Mouse (Mus musculus): Measurements from ENCODE around the gene Slc38a4. TPM values are rescaled to one million over a fixed set of nuclear protein-coding genes. Genes with fewer than 3 reads are reported as not detected.

Gene Slc38a4
- polyA plus RNA-seq, 1 experiment from 2014 or later = 88.4 TPM

DNA sequence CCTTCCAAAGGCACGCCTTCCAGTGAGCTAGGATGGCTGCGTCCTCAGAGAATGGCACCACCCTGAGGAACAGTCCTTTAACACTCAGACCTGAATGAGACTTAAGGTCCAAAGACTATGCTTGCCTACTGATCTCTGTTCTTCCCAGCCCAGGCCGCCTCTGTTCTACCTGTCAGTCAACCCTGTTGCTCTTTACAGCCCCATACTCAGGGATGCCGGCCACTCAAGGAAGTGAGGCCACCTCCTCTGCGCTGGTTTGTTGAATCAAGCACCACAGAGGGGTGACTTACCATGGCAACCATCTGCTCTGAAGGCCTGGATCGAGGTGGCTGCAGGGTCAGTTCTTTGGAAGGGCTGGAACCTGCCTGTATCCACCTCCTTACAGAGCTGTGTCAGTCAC is 21.9 kb upstream of the Slc38a4 start:
- H3K27me3 ChIP-seq (ENCODE audit: control insufficient read depth, insufficient read depth, low read length) = no peaks in the 10 kb centered on the region
- H3K36me3 ChIP-seq (ENCODE audit: control insufficient read depth, insufficient read depth, low read length) = no peaks in the 10 kb centered on the region
- ATAC-seq (ENCODE audit: low FRiP score, low TSS enrichment) = no peak
- H3K4me3 ChIP-seq (ENCODE audit: low read length) = no peak overlapping the region
- no peaks in the 10 kb centered on the region for H3K9me3 ChIP-seq (ENCODE audit: control insufficient read depth, low read length)
- H3K27ac ChIP-seq (ENCODE audit: low read depth, low read length) = no peak overlapping the region
- H3K4me1 ChIP-seq (ENCODE audit: control insufficient read depth, insufficient read depth, low read length) = 0 out of 2 replicates have a peak, but pooled peaks cover 4% of the 10 kb centered on the region
- H3K9ac ChIP-seq (ENCODE audit: low read depth, low read length) = no peak overlapping the region
- WGBS = 76% methylated on average over 6 of the region's 6 CpGs
- no peak overlapping the region for H3K4me2 ChIP-seq (replicated peaks; ENCODE audit: low read depth, low read length)

DNA sequence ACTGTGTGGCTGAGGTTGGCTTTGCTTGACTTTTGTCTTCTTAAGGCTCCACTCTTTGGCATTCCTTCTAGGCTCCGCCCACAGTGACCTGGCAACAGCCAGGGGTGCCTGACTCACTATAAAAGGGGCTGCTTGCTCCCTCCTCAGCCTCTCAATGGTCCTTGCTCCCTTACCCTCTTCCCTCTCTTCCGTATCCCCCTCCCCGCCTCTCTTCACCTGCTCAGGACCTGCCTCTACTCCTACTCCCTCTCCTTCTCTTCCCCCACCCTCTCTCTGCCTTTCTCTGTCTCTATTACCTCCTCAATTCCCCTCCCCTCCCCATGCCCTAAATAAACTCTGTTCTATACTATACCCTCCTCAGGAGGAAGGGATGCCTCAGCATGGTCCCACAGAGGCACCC is 20.3 kb upstream of the Slc38a4 start:
- no peak overlapping the region for H3K4me2 ChIP-seq (replicated peaks; ENCODE audit: low read depth, low read length)
- no peak overlapping the region for H3K4me3 ChIP-seq (ENCODE audit: low read length)
- no peak overlapping the region for H3K27ac ChIP-seq (ENCODE audit: low read depth, low read length)
- no peaks in the 10 kb centered on the region for H3K9me3 ChIP-seq (ENCODE audit: control insufficient read depth, low read length)
- 0 out of 2 replicates have a peak, but pooled peaks cover 4% of the 10 kb centered on the region for H3K4me1 ChIP-seq (ENCODE audit: control insufficient read depth, insufficient read depth, low read length)
- no peaks in the 10 kb centered on the region for H3K36me3 ChIP-seq (ENCODE audit: control insufficient read depth, insufficient read depth, low read length)
- WGBS = 69% methylated on average over 3 of the region's 3 CpGs
- peak; percentile 52 for ATAC-seq (ENCODE audit: low FRiP score, low TSS enrichment)
- no peaks in the 10 kb centered on the region for H3K27me3 ChIP-seq (ENCODE audit: control insufficient read depth, insufficient read depth, low read length)
- no peak overlapping the region for H3K9ac ChIP-seq (ENCODE audit: low read depth, low read length)

DNA sequence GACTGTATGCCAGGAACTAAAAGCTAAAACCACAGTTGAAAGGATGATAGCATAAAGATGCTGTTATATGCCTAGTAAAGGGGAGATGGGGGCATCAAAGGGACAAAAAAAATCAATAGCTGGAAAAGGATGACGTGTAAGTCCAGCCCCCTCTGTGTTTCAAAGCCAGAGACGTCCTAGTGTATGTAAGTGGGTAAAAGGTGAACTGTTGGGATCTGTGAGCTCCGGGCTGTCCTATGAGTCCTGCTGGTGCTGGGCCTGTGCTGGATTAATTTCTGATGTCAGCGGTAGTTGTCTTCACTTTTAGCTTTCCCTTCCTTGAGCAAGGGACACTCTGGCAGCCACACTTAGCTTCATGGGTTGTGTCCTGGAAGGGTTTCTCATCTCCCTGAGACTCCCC is 19.5 kb upstream of the Slc38a4 start:
- Histone ChIP-seq H3K4me2 (replicated peaks; ENCODE audit: low read depth, low read length) (no peak overlapping the region), H3K27me3 (ENCODE audit: control insufficient read depth, insufficient read depth, low read length) (no peaks in the 10 kb centered on the region), H3K4me3 (ENCODE audit: low read length) (no peak overlapping the region), H3K27ac (ENCODE audit: low read depth, low read length) (no peak overlapping the region), H3K4me1 (ENCODE audit: control insufficient read depth, insufficient read depth, low read length) (0 out of 2 replicates have a peak, but pooled peaks cover 4% of the 10 kb centered on the region), H3K36me3 (ENCODE audit: control insufficient read depth, insufficient read depth, low read length) (no peaks in the 10 kb centered on the region), H3K9ac (ENCODE audit: low read depth, low read length) (no peak overlapping the region), H3K9me3 (ENCODE audit: control insufficient read depth, low read length) (no peaks in the 10 kb centered on the region)
- ATAC-seq (ENCODE audit: low FRiP score, low TSS enrichment) = no peak
- 77% methylated on average over 4 of the region's 4 CpGs for WGBS

DNA sequence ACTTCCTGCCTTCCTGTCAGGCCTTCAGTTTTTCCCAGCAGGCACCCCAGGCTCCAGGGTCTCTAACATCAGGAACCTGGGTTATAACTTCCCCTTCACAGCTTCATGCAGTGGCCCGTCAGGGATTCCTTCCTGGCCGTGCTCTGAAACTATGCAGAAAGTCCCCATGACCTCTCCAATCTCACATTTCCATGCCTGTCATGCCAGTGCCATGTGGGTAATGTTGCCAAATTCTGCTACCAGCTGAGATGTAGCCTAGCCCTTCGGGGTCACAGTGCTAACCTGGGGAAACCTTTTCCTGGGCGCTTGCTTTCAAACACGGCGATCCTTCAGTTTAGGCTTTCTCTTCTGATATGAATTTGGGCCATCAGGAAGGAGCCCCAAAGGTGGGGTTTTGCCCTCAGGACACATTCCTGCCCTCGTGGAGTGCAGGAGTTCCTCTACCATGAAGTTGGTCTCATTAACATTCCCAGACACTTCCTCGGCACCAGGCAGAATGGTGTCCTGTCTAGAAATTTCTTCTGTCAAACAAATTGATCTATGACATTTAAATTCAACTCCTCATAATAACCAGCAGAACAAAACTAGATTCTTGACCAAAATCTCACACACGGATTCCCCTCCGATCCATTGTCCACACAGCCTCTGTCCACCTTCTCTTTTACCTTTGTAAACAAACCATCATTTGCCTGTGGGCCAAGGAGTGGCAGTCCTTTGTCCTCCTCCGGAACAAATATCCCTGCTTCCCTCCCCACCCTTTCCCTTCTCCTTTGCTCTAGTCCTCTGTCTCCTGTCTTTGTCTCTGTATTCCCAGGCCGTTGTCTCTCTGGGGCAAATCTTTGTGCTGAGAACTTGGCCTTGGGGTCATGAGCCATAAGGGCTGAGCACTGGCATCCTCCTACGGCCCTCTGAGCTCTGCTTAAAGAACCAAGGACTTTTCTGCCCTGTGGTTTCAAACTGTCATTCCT is 17.4 kb upstream of the Slc38a4 start:
- Histone ChIP-seq H3K27ac (ENCODE audit: low read depth, low read length) (no peak overlapping the region), H3K9ac (ENCODE audit: low read depth, low read length) (no peak overlapping the region), H3K36me3 (ENCODE audit: control insufficient read depth, insufficient read depth, low read length) (no peaks in the 10 kb centered on the region), H3K4me2 (replicated peaks; ENCODE audit: low read depth, low read length) (no peak overlapping the region), H3K4me1 (ENCODE audit: control insufficient read depth, insufficient read depth, low read length) (0 out of 2 replicates have a peak, but pooled peaks cover 4% of the 10 kb centered on the region), H3K27me3 (ENCODE audit: control insufficient read depth, insufficient read depth, low read length) (no peaks in the 10 kb centered on the region), H3K9me3 (ENCODE audit: control insufficient read depth, low read length) (no peaks in the 10 kb centered on the region), H3K4me3 (ENCODE audit: low read length) (no peak overlapping the region)
- WGBS = 56% methylated on average over 13 of the region's 13 CpGs
- ATAC-seq (ENCODE audit: low FRiP score, low TSS enrichment) = no peak

- no peak for ATAC-seq (ENCODE audit: low FRiP score, low TSS enrichment)
- WGBS = 42% methylated on average over 8 of the region's 8 CpGs
- Histone ChIP-seq H3K36me3 (ENCODE audit: control insufficient read depth, insufficient read depth, low read length) (no peaks in the 10 kb centered on the region), H3K4me1 (ENCODE audit: control insufficient read depth, insufficient read depth, low read length) (no peaks in the 10 kb centered on the region), H3K27ac (ENCODE audit: low read depth, low read length) (no peak overlapping the region), H3K27me3 (ENCODE audit: control insufficient read depth, insufficient read depth, low read length) (no peaks in the 10 kb centered on the region), H3K4me2 (replicated peaks; ENCODE audit: low read depth, low read length) (no peak overlapping the region), H3K9me3 (ENCODE audit: control insufficient read depth, low read length) (no peaks in the 10 kb centered on the region), H3K9ac (ENCODE audit: low read depth, low read length) (no peak overlapping the region), H3K4me3 (ENCODE audit: low read length) (no peak overlapping the region)
Observed at GRCm38 (mm10) chr15:97067340-97068136, 11.8 kb upstream of the Slc38a4 start.

GRCm38 (mm10) chr15:97066937-97067336 is 11.2 kb upstream of the Slc38a4 start:
- no peak overlapping the region for H3K4me3 ChIP-seq (ENCODE audit: low read length)
- 69% methylated on average over 5 of the region's 5 CpGs for WGBS
- no peak overlapping the region for H3K27ac ChIP-seq (ENCODE audit: low read depth, low read length)
- no peaks in the 10 kb centered on the region for H3K9me3 ChIP-seq (ENCODE audit: control insufficient read depth, low read length)
- H3K36me3 ChIP-seq (ENCODE audit: control insufficient read depth, insufficient read depth, low read length) = no peaks in the 10 kb centered on the region
- no peak for ATAC-seq (ENCODE audit: low FRiP score, low TSS enrichment)
- H3K4me1 ChIP-seq (ENCODE audit: control insufficient read depth, insufficient read depth, low read length) = no peaks in the 10 kb centered on the region
- no peak overlapping the region for H3K4me2 ChIP-seq (replicated peaks; ENCODE audit: low read depth, low read length)
- no peak overlapping the region for H3K9ac ChIP-seq (ENCODE audit: low read depth, low read length)
- H3K27me3 ChIP-seq (ENCODE audit: control insufficient read depth, insufficient read depth, low read length) = no peaks in the 10 kb centered on the region

GRCm38 (mm10) chr15:97063211-97063610 is 7.5 kb upstream of the Slc38a4 start:
- no peaks in the 10 kb centered on the region for H3K9me3 ChIP-seq (ENCODE audit: control insufficient read depth, low read length)
- H3K9ac ChIP-seq (ENCODE audit: low read depth, low read length) = no peak overlapping the region
- no peaks in the 10 kb centered on the region for H3K4me1 ChIP-seq (ENCODE audit: control insufficient read depth, insufficient read depth, low read length)
- no peak for ATAC-seq (ENCODE audit: low FRiP score, low TSS enrichment)
- no peaks in the 10 kb centered on the region for H3K27me3 ChIP-seq (ENCODE audit: control insufficient read depth, insufficient read depth, low read length)
- no peak overlapping the region for H3K4me2 ChIP-seq (replicated peaks; ENCODE audit: low read depth, low read length)
- no peak overlapping the region for H3K4me3 ChIP-seq (ENCODE audit: low read length)
- no peaks in the 10 kb centered on the region for H3K36me3 ChIP-seq (ENCODE audit: control insufficient read depth, insufficient read depth, low read length)
- no peak overlapping the region for H3K27ac ChIP-seq (ENCODE audit: low read depth, low read length)
- 94% methylated on average over 5 of the region's 5 CpGs for WGBS

- Histone ChIP-seq H3K9me3 (ENCODE audit: control insufficient read depth, low read length) (no peaks in the 10 kb centered on the region), H3K4me3 (ENCODE audit: low read length) (no peak overlapping the region), H3K27ac (ENCODE audit: low read depth, low read length) (no peak overlapping the region), H3K36me3 (ENCODE audit: control insufficient read depth, insufficient read depth, low read length) (no peaks in the 10 kb centered on the region), H3K27me3 (ENCODE audit: control insufficient read depth, insufficient read depth, low read length) (no peaks in the 10 kb centered on the region), H3K4me2 (replicated peaks; ENCODE audit: low read depth, low read length) (no peak overlapping the region), H3K9ac (ENCODE audit: low read depth, low read length) (no peak overlapping the region), H3K4me1 (ENCODE audit: control insufficient read depth, insufficient read depth, low read length) (no peaks in the 10 kb centered on the region)
- 71% methylated on average over 8 of the region's 8 CpGs for WGBS
- ATAC-seq (ENCODE audit: low FRiP score, low TSS enrichment) = peak; percentile 37; the same call in 1 of the 2 replicates
Observed at GRCm38 (mm10) chr15:97060973-97061372, 5.2 kb upstream of the Slc38a4 start.

DNA sequence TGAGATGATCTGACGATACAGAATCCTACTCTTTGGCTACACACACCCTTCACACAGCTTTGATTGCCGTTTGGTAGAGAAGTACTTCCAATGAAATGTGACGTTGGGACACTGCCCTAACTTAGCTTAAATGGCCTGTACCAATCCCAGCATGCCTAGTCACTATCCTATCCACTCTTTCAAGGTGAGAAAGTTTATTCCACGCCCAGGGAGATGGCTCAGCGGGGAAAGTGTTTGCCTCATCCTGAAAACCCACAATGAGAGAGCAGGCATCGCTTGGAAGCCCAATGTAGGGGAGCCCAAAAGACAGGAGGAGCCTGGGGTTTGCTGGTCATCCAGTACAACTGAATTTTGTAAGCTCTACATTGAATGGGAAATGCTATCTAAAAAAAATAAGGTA is 4.8 kb upstream of the Slc38a4 start:
- H3K4me3 ChIP-seq (ENCODE audit: low read length) = no peak overlapping the region
- H3K4me1 ChIP-seq (ENCODE audit: control insufficient read depth, insufficient read depth, low read length) = no peaks in the 10 kb centered on the region
- peaks cover under 1% of the 10 kb centered on the region; the same call in 1 of the 2 replicates for H3K9me3 ChIP-seq (ENCODE audit: control insufficient read depth, low read length)
- no peak overlapping the region for H3K27ac ChIP-seq (ENCODE audit: low read depth, low read length)
- no peak for ATAC-seq (ENCODE audit: low FRiP score, low TSS enrichment)
- no peak overlapping the region for H3K9ac ChIP-seq (ENCODE audit: low read depth, low read length)
- WGBS = 91% methylated on average over 6 of the region's 6 CpGs
- no peaks in the 10 kb centered on the region for H3K36me3 ChIP-seq (ENCODE audit: control insufficient read depth, insufficient read depth, low read length)
- H3K4me2 ChIP-seq (replicated peaks; ENCODE audit: low read depth, low read length) = no peak overlapping the region
- H3K27me3 ChIP-seq (ENCODE audit: control insufficient read depth, insufficient read depth, low read length) = no peaks in the 10 kb centered on the region
